Mouse (Mus musculus) G1E (cell line): ENCODE data around the gene Bmp8a. TPM values are rescaled to one million over a fixed set of nuclear protein-coding genes. Genes with fewer than 3 reads are reported as not detected.
"Not testable (repeated sequence)": the region's sequence is repeated elsewhere in the genome, so short reads cannot be mapped to it uniquely, and the experiment has no call there.

Experiments
- ATAC-seq: 2 replicates; pipeline ENCODE4 v1.8.0; 2016; ENCODE audit warnings: mild to moderate bottlenecking; ENCODE audit not compliant: insufficient number of reproducible peaks, poor library complexity, low FRiP score, severe bottlenecking; ENCODE audit errors: extremely low read depth
- DNase-seq: peaks from one replicate; pipeline ENCODE4 v3.0.0; 2012; ENCODE audit warnings: low spot score
- H3K27me3 ChIP-seq: 2 replicates; pipeline ENCODE4 v1.6.1; 2012; ENCODE audit warnings: mild to moderate bottlenecking, low read length, inconsistent platforms; ENCODE audit not compliant: insufficient read depth
- H3K36me3 ChIP-seq: replicated peaks from 2 replicates; pipeline ENCODE3; 2012; ENCODE audit warnings: mild to moderate bottlenecking, inconsistent platforms
- H3K4me1 ChIP-seq: 2 replicates; pipeline ENCODE4 v1.6.1; 2012; ENCODE audit warnings: low read depth, low read length, inconsistent platforms, mixed read lengths; ENCODE audit not compliant: insufficient read depth
- H3K4me3 ChIP-seq: 2 replicates; pipeline ENCODE4 v1.5.1; 2012; ENCODE audit warnings: low read depth, mild to moderate bottlenecking, inconsistent platforms, low read length, moderate library complexity, mixed read lengths
- H3K9me3 ChIP-seq: replicated peaks from 2 replicates; pipeline ENCODE4 v1.6.1; 2012; ENCODE audit warnings: inconsistent platforms
- CTCF ChIP-seq: IDR thresholded peaks from 2 replicates; pipeline ENCODE4 v1.5.1; 2012; ENCODE audit warnings: low read depth, low read length, inconsistent platforms, mixed read lengths
- GATA1 ChIP-seq: IDR thresholded peaks from 2 replicates; pipeline ENCODE4 v1.6.1; 2012; ENCODE audit warnings: borderline replicate concordance, low read length, inconsistent platforms, mixed read lengths
- GATA2 ChIP-seq: IDR thresholded peaks from 2 replicates; pipeline ENCODE4 v1.6.1; 2012; ENCODE audit warnings: low read depth, low read length, inconsistent platforms, borderline replicate concordance
- POLR2AphosphoS5 ChIP-seq: IDR thresholded peaks from 2 replicates; pipeline ENCODE4 v1.6.1; 2012; ENCODE audit warnings: low read depth, low read length, inconsistent platforms; ENCODE audit not compliant: insufficient replicate concordance
- TAL1 ChIP-seq: conservative IDR thresholded peaks from 2 replicates; pipeline ENCODE4 v1.6.1; 2012; ENCODE audit warnings: low read depth, low read length, inconsistent platforms, mixed read lengths
- polyA plus RNA-seq: library from polyadenylated mRNA; stranded (reverse); fragments of >175 nt; gene quantifications from 2 replicates; pipeline ENCODE4 v1.2.3, GENCODE M21; 2012
- total RNA-seq, 2 experiments: library from RNA; stranded (forward) in 1 of 2; stranded (reverse) in 1 of 2; fragments of 200-1000 nt in 1 of 2; fragments of >200 nt in 1 of 2; fragmentation: Nextera tagmentation in 1 of 2; gene quantifications; 2 replicates each; pipeline ENCODE4 v1.2.3; 2014 to 2017

The Bmp8a gene
- total and polyA plus RNA-seq, 3 experiments = 0.05 to 0.10 TPM; not detected in 1

DNA sequence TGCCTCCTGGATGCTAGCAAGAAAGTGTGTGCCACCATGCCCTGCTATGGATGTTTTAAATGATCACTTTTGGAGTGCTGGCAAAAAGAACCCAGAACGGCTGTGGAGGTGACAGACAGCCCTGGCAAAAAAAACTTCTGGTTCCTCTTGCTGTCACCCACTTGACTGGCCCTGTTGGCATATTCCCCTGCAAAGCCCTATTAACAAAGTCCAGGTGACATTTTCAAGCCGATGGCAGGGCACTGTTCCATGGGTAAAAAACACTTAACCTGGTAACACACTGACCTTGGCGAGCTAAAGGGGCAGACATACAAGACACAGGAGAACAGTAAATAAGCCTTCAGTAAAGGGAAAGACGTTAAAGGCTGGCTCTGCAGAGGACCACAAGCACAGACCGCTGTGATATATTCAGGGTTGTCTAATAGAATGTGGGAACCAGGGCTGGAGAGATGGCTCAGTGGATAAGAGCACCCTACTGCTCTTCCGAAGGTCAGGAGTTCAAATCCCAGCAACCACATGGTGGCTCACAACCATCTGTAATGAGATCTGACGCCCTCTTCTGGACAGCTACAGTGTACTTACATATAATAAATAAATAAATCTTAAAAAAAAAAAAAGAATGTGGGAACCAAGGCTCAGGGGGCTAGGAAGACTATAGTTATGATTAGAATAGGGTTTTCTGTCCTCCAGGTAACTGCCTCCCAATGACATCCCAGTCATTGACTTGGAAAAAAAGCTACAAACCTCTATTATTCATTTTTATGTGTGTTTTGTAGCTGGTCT, 49.2 kb downstream of the Bmp8a start:
- no peak for DNase-seq
- Histone ChIP-seq H3K4me1 (peaks cover 55% of the 10 kb centered on the region), H3K4me3 (no peak overlapping the region), H3K9me3 (no peaks in the 10 kb centered on the region), H3K27me3 (no peaks in the 10 kb centered on the region), H3K36me3 (peaks cover 97% of the 10 kb centered on the region)
- ATAC-seq = no peak
- TF ChIP-seq GATA1 (no peak), CTCF (no peak), GATA2 (no peak), POLR2AphosphoS5 (no peak), TAL1 (no peak)

DNA sequence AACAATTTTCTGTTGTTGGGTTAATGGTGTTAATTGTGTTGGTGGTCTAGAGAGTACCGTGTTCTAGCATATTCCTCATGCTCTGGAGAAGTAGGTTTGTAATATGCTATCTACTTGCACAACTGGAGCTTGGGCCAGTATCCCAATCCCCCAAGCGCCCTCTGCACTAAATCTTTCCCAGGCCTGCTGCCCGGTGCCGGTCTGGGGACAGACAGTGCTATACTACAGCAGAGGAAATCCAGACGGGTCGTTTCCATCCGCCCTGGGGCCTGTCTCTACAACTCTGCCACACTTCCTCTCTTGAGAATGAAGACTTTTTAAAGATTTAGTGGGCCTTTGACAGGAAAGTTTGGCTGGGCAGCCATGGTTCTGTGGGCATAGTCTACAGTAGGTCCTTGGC, 50.1 kb downstream of the Bmp8a start:
- DNase-seq (no peak), ATAC-seq (no peak)
- Histone ChIP-seq H3K27me3 (no peaks in the 10 kb centered on the region), H3K9me3 (no peaks in the 10 kb centered on the region), H3K36me3 (peaks cover 99% of the 10 kb centered on the region), H3K4me1 (peaks cover 63% of the 10 kb centered on the region), H3K4me3 (no peak overlapping the region)
- no peak for TF ChIP-seq TAL1
- TF ChIP-seq CTCF = no peak
- no peak for TF ChIP-seq GATA1
- TF ChIP-seq GATA2 = no peak
- no peak for TF ChIP-seq POLR2AphosphoS5

DNA sequence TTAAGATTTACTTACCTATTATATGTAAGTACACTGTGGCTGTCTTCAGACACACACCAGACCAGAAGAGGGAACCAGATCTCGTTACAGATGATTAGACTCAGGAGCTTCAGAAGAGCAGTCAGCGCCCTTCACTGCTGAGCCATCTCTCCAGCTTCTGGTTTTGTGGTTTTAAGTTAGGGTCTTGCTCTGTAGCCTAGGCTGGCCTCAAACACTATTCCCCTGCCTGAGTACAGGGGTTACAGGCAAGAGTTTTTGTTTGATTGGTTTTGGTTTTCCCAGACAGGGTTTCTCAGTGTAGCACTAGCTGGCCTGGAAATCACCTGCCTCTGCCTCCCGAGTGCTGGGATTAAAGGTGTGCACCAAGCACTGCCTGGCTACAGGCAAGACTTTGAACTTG, 50.7 kb downstream of the Bmp8a start:
- ATAC-seq (no peak), DNase-seq (no peak)
- TF ChIP-seq CTCF = no peak
- TF ChIP-seq POLR2AphosphoS5 = no peak
- no peak for TF ChIP-seq TAL1
- no peak for TF ChIP-seq GATA1
- TF ChIP-seq GATA2 = no peak
- Histone ChIP-seq H3K36me3 (peaks cover 99% of the 10 kb centered on the region), H3K4me1 (peaks cover 65% of the 10 kb centered on the region), H3K4me3 (no peak overlapping the region), H3K9me3 (no peaks in the 10 kb centered on the region), H3K27me3 (no peaks in the 10 kb centered on the region)

DNA sequence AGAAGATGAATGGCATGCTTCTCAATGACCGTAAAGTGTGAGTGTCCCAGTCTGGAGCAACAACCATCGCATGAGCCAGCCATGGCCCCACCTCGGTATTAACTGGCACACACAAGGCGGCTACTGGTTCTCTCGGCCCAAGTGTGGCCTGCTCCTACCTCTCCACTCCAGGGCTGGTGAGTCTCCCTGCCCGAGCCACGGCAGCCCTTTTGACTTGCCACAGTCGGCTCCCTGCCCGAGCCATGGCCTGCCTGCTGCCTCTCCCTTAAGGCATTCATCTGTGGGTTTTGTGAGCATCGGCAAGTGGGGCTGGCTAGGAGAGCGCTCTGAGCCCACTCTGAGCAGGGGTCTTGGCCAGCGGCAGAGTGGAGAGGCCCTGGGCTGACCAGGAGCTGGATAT, 54.0 kb downstream of the Bmp8a start:
- no peaks in the 10 kb centered on the region for H3K27me3 ChIP-seq
- H3K9me3 ChIP-seq = no peaks in the 10 kb centered on the region
- H3K4me1 ChIP-seq = peaks cover 74% of the 10 kb centered on the region
- no peak for TF ChIP-seq POLR2AphosphoS5
- no peak for TF ChIP-seq GATA2
- no peak for TF ChIP-seq CTCF
- TF ChIP-seq TAL1 = no peak
- TF ChIP-seq GATA1 = no peak
- ATAC-seq (no peak), DNase-seq (no peak)
- peaks cover 99% of the 10 kb centered on the region for H3K36me3 ChIP-seq
- peak overlapping the region; percentile 20; the same call in 1 of the 2 replicates for H3K4me3 ChIP-seq

DNA sequence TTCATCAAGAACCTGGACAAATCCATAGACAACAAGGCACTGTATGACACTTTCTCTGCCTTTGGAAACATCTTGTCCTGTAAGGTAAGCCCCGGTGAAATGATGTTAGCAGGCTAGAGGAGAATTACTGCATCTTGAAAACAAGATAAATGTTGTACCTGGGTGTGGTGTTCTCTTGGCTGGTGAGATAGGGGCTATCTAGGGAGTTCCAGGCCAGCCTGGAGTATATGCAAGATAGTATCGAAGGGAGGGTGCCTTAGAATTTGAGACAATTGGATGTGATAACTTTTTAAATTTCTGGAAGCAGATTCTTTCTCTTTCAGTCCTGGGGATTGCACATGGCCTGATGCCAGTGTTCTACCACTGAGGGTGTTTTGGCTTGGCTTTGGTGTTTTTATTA, 56.3 kb downstream of the Bmp8a start:
- peaks cover 73% of the 10 kb centered on the region for H3K4me1 ChIP-seq
- H3K9me3 ChIP-seq = no peaks in the 10 kb centered on the region
- ATAC-seq (peak; percentile 79), DNase-seq (peak; percentile 43)
- TF ChIP-seq GATA2 = 0 out of 2 replicates have a peak, but pooled peaks have one; percentile 51
- TF ChIP-seq TAL1 = peak; percentile 88
- no peak for TF ChIP-seq GATA1
- TF ChIP-seq CTCF = no peak
- TF ChIP-seq POLR2AphosphoS5 = no peak
- peak overlapping the region; percentile 58; the same call in 1 of the 2 replicates for H3K4me3 ChIP-seq
- peaks cover 81% of the 10 kb centered on the region for H3K36me3 ChIP-seq
- no peaks in the 10 kb centered on the region for H3K27me3 ChIP-seq

DNA sequence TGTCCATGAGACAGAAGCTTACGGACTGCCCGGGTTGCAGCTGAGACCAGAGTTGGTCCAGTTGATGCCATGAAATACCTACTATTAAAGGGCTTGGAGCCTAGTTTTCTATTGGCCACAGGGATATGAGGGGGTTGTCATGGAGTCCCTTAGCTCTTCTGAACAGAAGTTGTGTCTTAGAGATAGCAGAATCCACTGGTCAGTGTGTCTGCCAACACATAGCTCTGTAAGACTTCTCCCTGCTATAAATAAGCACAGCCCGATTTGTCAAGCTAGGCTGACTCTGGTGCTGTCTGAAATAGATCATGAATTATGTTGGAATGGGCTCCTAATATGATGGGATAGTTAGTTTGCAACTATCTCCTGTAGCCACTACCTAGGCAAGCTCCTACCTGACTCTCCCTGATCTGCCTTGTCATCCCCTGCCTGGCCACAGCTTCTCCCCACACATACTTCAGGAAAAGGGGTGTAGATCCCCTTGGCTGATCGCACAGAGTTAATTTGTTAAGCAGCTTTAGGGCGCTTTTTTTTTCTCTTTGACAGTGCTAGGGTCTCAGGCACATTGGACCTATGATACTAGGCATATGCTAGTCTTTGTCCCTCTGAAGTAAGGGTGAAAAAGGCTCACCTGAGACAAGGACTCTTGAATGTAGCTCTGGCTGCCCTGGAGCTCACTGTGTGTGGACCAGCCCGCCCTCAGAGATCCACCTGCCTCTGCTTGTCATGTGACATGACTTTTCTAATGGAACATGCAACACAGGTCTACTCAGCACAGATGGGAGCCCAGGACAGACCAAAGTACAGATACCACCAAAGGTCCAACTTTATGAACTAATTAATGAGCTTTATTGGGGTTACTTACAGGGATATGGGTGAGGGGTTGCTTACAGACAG, 58.1 kb downstream of the Bmp8a start:
- peaks cover 64% of the 10 kb centered on the region for H3K36me3 ChIP-seq
- peak overlapping the region; percentile 74 for H3K4me3 ChIP-seq
- no peaks in the 10 kb centered on the region for H3K9me3 ChIP-seq
- TF ChIP-seq TAL1 (no peak), POLR2AphosphoS5 (no peak), GATA1 (no peak), GATA2 (no peak), CTCF (no peak)
- DNase-seq (no peak), ATAC-seq (no peak)
- peaks cover 64% of the 10 kb centered on the region for H3K4me1 ChIP-seq
- H3K27me3 ChIP-seq = no peaks in the 10 kb centered on the region

DNA sequence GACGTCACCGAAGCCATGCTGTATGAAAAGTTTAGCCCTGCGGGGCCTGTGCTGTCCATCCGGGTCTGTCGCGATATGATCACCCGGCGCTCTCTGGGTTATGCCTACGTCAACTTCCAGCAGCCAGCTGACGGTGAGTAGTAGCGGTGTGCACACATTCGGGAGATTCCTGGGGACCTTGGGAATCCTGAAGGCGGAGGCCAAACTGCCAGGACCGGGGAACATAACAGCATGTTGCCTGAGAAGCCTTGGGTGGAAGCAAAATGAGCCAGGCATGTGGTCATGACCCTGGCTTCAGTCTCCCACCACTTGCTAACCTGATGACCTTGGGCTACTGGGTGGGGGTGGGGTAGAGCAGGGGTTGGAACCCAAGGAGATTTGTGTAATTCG, 59.4 kb downstream of the Bmp8a start:
- peaks cover 50% of the 10 kb centered on the region for H3K4me1 ChIP-seq
- peaks cover 51% of the 10 kb centered on the region for H3K36me3 ChIP-seq
- not testable (repeated sequence) for H3K9me3 ChIP-seq, ATAC-seq, DNase-seq, H3K27me3 ChIP-seq
- peak overlapping the region; percentile 74 for H3K4me3 ChIP-seq

DNA sequence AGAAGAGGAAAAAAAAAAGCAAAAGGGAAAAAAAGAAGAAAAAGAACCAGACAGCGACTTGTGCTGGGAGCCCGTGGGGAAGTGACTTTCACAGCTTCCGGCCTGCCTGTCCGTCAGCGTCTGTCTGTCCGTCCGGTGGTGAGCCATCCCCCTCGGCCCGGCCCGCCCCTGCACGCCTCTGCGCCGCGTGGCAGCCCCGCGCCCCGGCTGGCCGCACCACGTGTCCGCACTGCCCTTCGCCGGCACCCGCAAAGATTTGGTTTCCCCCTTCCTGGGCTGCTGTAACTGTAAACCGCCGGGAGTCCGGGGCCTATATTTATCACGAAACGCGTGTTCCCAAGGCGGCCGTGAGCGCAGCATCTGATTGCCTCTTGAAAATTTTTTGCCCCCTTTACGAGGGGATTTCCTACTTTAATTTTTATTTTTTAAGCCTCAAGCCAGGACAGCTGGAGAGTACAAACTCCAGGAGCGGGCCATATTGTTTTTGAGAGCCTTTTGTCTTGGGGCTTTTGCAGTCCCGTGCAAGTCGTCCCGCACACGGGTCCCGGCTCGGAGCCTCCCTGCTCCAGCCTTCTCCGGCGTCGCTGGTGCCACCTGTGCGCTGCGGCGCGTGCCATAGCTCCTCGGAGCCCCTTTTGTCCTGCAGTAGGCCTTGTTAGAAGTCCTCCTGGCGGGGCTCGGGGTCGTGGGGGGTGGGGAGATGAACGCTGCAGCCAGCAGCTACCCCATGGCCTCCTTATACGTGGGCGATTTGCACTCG, 60.0 kb downstream of the Bmp8a start:
- peak overlapping the region; percentile 74 for H3K4me3 ChIP-seq
- DNase-seq, H3K27me3 ChIP-seq, H3K9me3 ChIP-seq, ATAC-seq: not testable (repeated sequence)
- peaks cover 45% of the 10 kb centered on the region for H3K36me3 ChIP-seq
- H3K4me1 ChIP-seq = peaks cover 45% of the 10 kb centered on the region
